Comparison of ENCODE assay signal across 11 mouse cellular contexts in genomic region chr15:82135372-82135771, GRCm38 (mm10). TPM values are rescaled to one million over a fixed set of nuclear protein-coding genes. Genes with fewer than 3 reads are reported as not detected.
DNase-seq lines count a peak whose midpoint lies in the region; ATAC-seq lines count a peak whose summit lies in the region.
"Had no signal": no experiment of that assay in that cellular context is flagged by ENCODE, and none has a peak within 500 bp of the region (broad histone marks: within the 10 kb centered on the region; RNA-seq: fewer than 3 reads in every experiment).

No protein-coding gene starts in this region.

- no peak for ATAC-seq in forebrain, embryonic 13.5 days
- no peak for ATAC-seq in forebrain, embryonic 15.5 days (replicated peaks)
- ATAC-seq: Patski had no signal

- intact Hi-C loops in left cerebral cortex, postnatal 4 days (cut with DNase I): no loop called here
- intact Hi-C loops in gastrocnemius, postnatal 14 days (cut with DNase I; ENCODE audit: low total_unique reads): no loop called here

- DNase-seq in left cerebral cortex, adult 11 months (ENCODE audit: low spot score): peak; percentile 59
- DNase-seq in left cerebral cortex, postnatal 4 days: no peak
- peak; percentile 71 for DNase-seq in gastrocnemius, postnatal 14 days
- DNase-seq in thymus, postnatal 10 days (ENCODE audit: low spot score in 2 of 2): peak; percentile 52 to 70
- DNase-seq in urinary bladder, postnatal 4 days (ENCODE audit: low spot score in 2 of 2): no peak
- DNase-seq in adrenal gland, adult 8-10 months: no peak
- DNase-seq: midbrain, embryonic 14.5 days had no signal

- 88% methylated on average over 4 of the region's 4 CpGs for WGBS in forebrain, embryonic 13.5 days
- WGBS in forebrain, embryonic 15.5 days: 79% methylated on average over 4 of the region's 4 CpGs

- no peak overlapping the region for H3K4me2 ChIP-seq in forebrain, embryonic 13.5 days
- no peak overlapping the region for H3K4me2 ChIP-seq in forebrain, embryonic 15.5 days (replicated peaks)
- H3K4me2 ChIP-seq: lung, embryonic 15.5 days had no signal

- peaks cover 14% of the 10 kb centered on the region for H3K36me3 ChIP-seq in forebrain, embryonic 13.5 days (ENCODE audit: poor library complexity, severe bottlenecking)
- H3K36me3 ChIP-seq in forebrain, embryonic 15.5 days: no peaks in the 10 kb centered on the region

- H3K9me3 ChIP-seq in forebrain, embryonic 13.5 days (replicated peaks): no peaks in the 10 kb centered on the region
- H3K9me3 ChIP-seq in forebrain, embryonic 15.5 days: no peaks in the 10 kb centered on the region
- H3K9me3 ChIP-seq: lung, embryonic 15.5 days had no signal

- H3K4me1 ChIP-seq in forebrain, embryonic 13.5 days: no peaks in the 10 kb centered on the region
- H3K4me1 ChIP-seq in forebrain, embryonic 15.5 days: no peaks in the 10 kb centered on the region
- H3K4me1 ChIP-seq: lung, embryonic 15.5 days had no signal

- H3K4me3 ChIP-seq in forebrain, embryonic 13.5 days: no peak overlapping the region
- H3K4me3 ChIP-seq in forebrain, embryonic 15.5 days: no peak overlapping the region
- H3K4me3 ChIP-seq: lung, embryonic 15.5 days had no signal

- no peak overlapping the region for H3K9ac ChIP-seq in forebrain, embryonic 13.5 days
- H3K9ac ChIP-seq in forebrain, embryonic 15.5 days (replicated peaks): no peak overlapping the region
- H3K9ac ChIP-seq: lung, embryonic 15.5 days had no signal

- H3K27me3 ChIP-seq in forebrain, embryonic 13.5 days: no peaks in the 10 kb centered on the region
- no peaks in the 10 kb centered on the region for H3K27me3 ChIP-seq in forebrain, embryonic 15.5 days
- H3K27me3 ChIP-seq: lung, embryonic 15.5 days; Patski had no signal

- H3K27ac ChIP-seq in forebrain, embryonic 13.5 days: peak overlapping the region; percentile 2; the same call in 1 of the 2 replicates
- H3K27ac ChIP-seq in forebrain, embryonic 15.5 days (replicated peaks): no peak overlapping the region
- H3K27ac ChIP-seq: lung, embryonic 15.5 days had no signal

RNA-seq across cellular contexts. Expression of gene Ccdc134, which starts 7.7 kb away (rescaled TPM):
- 15.2 and 15.9 TPM in 2 replicates for polyA plus RNA-seq in forebrain, embryonic 13.5 days (2015; fragmentation: Nextera tagmentation; extraction: Ambion mirVana)
- 17.7 and 18.4 TPM in 2 replicates for polyA plus RNA-seq in forebrain, embryonic 15.5 days (2015; fragmentation: Nextera tagmentation; extraction: Ambion mirVana)
- total RNA-seq in left cerebral cortex, postnatal 4 days (2021): 10 to 100 TPM; 11.3 to 12.4 TPM
- total RNA-seq in gastrocnemius, postnatal 14 days (2021): 10 to 100 TPM; 18.5 to 18.7 TPM
- 10 to 100 TPM in 3 of 4 experiments, 1 to 10 TPM in 1; 8.9 to 13.7 (median 12.5) TPM for total RNA-seq in adrenal gland, adult 8-10 months (2022)

RNA-seq across cellular contexts. Expression of gene Srebf2, which starts 11.6 kb away (rescaled TPM):
- polyA plus RNA-seq in forebrain, embryonic 13.5 days (2015; fragmentation: Nextera tagmentation; extraction: Ambion mirVana): 200 and 218 TPM in 2 replicates
- 223 and 225 TPM in 2 replicates for polyA plus RNA-seq in forebrain, embryonic 15.5 days (2015; fragmentation: Nextera tagmentation; extraction: Ambion mirVana)
- 100 to 1,000 TPM; 233 to 234 TPM for total RNA-seq in left cerebral cortex, postnatal 4 days (2021)
- 10 to 100 TPM; 13.7 to 22.9 TPM for total RNA-seq in gastrocnemius, postnatal 14 days (2021)
- total RNA-seq in adrenal gland, adult 8-10 months (2022): 100 to 1,000 TPM in 2 of 4 experiments, 10 to 100 TPM in 2; 83.2 to 144 (median 107) TPM

Comparison
In these comparisons a context has a peak if more than half of its experiments do, and no peak if none do; other contexts are left out.
1. DNase-seq: peak in left cerebral cortex, adult 11 months (single experiment), gastrocnemius, postnatal 14 days (single experiment) and thymus, postnatal 10 days (2 of 2); none in left cerebral cortex, postnatal 4 days (single experiment), urinary bladder, postnatal 4 days (0 of 2) and adrenal gland, adult 8-10 months (single experiment).